Mouse (Mus musculus): ENCODE measurements at regions not wholly inside any gene's neighbourhood (a gene's known extent, or its start where the extent isn't known, plus 50 kb on each side); places are given as distances from the start of the nearest gene placed in this dataset.
"Not testable (repeated sequence)": the region's sequence is repeated elsewhere in the genome, so short reads cannot be mapped to it uniquely, and the experiment has no call there.

- DNase-seq (ENCODE audit: low spot score) = no peak
Observed at GRCm38 (mm10) chr6:37618990-37619389, 89.0 kb downstream of the Akr1d1 start.

GRCm38 (mm10) chr6:37621364-37622029, 91.5 kb downstream of the Akr1d1 start:
- no peak for DNase-seq (ENCODE audit: low spot score)

GRCm38 (mm10) chr6:37622273-37622672, 92.3 kb downstream of the Akr1d1 start:
- no peak for DNase-seq (ENCODE audit: low spot score)

- DNase-seq (ENCODE audit: low spot score) = no peak
Observed at GRCm38 (mm10) chr6:37627206-37627605, 97.2 kb downstream of the Akr1d1 start.

- no peak for DNase-seq (ENCODE audit: low spot score)
Observed at GRCm38 (mm10) chr6:37633948-37634347, 104.0 kb downstream of the Akr1d1 start.

- peak; percentile 51 for DNase-seq (ENCODE audit: low spot score)
Observed at GRCm38 (mm10) chr6:37642066-37642465, 112.1 kb downstream of the Akr1d1 start.

GRCm38 (mm10) chr6:37642701-37643121, 112.7 kb downstream of the Akr1d1 start:
- DNase-seq (ENCODE audit: low spot score) = peak; percentile 85

- DNase-seq (ENCODE audit: low spot score) = no peak
Observed at GRCm38 (mm10) chr6:37643176-37643575, 113.2 kb downstream of the Akr1d1 start.

GRCm38 (mm10) chr6:37643718-37644117, 113.7 kb downstream of the Akr1d1 start:
- peak; percentile 37 for DNase-seq (ENCODE audit: low spot score)

- DNase-seq (ENCODE audit: low spot score) = no peak
Observed at GRCm38 (mm10) chr6:37645551-37645950, 115.6 kb downstream of the Akr1d1 start.

- not testable (repeated sequence) for DNase-seq (ENCODE audit: low spot score)
Observed at GRCm38 (mm10) chr6:37657300-37657699, 127.3 kb downstream of the Akr1d1 start.

GRCm38 (mm10) chr6:37658021-37658650, 128.2 kb downstream of the Akr1d1 start:
- DNase-seq (ENCODE audit: low spot score) = no peak

GRCm38 (mm10) chr6:37662747-37663146, 132.8 kb downstream of the Akr1d1 start:
- DNase-seq (ENCODE audit: low spot score) = no peak

GRCm38 (mm10) chr6:37665576-37665975, 135.6 kb downstream of the Akr1d1 start:
- DNase-seq (ENCODE audit: low spot score) = no peak

- DNase-seq (ENCODE audit: low spot score) = no peak
Observed at GRCm38 (mm10) chr6:37669407-37669806, 139.4 kb downstream of the Akr1d1 start.

- DNase-seq (ENCODE audit: low spot score) = no peak
Observed at GRCm38 (mm10) chr6:37670701-37671100, 140.7 kb downstream of the Akr1d1 start.

- DNase-seq (ENCODE audit: low spot score) = no peak
Observed at GRCm38 (mm10) chr6:37679871-37680270, 149.9 kb downstream of the Akr1d1 start.

GRCm38 (mm10) chr6:37681331-37681730, 151.4 kb downstream of the Akr1d1 start:
- DNase-seq (ENCODE audit: low spot score) = not testable (repeated sequence)

- no peak for DNase-seq (ENCODE audit: low spot score)
Observed at GRCm38 (mm10) chr6:37686094-37686493, 156.1 kb downstream of the Akr1d1 start.

- DNase-seq (ENCODE audit: low spot score) = no peak
Observed at GRCm38 (mm10) chr6:37688866-37689617, 159.1 kb downstream of the Akr1d1 start.

GRCm38 (mm10) chr6:37689696-37690095, 159.7 kb downstream of the Akr1d1 start:
- no peak for DNase-seq (ENCODE audit: low spot score)

- DNase-seq (ENCODE audit: low spot score) = no peak
Observed at GRCm38 (mm10) chr6:37691976-37692644, 162.1 kb downstream of the Akr1d1 start.
